Mouse (Mus musculus): ENCODE measurements around the gene Zfp286. TPM values are rescaled to one million over a fixed set of nuclear protein-coding genes. Genes with fewer than 3 reads are reported as not detected.

The Zfp286 gene
- polyA plus RNA-seq, 1 experiment from 2014 or later = 33.6 TPM

DNA sequence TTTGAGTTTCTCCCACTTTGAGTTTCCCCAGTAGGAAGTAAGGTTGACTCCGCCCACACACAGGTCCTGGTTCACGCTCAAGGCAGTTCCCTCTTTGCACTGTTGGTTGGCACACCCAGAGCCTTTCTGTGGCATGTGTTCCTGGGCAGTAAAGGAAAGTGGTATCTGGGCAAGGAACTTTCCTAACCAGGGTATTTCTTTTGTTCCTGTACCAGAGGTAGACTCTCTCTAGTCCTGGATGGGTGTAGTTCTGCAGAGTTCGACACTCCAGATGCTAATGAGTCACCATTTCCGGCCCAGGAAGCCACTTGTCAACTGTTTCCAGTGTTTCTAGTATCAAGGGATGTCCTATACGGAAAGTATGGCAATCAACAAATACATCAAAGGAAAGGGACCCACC, 32.6 kb upstream of the Zfp286 start:
- no peak overlapping the region for H3K9ac ChIP-seq (ENCODE audit: low read length)
- H3K27ac ChIP-seq (ENCODE audit: low read depth, low read length) = no peak overlapping the region
- ATAC-seq (no peak), DNase-seq (ENCODE audit: low spot score) (no peak)
- H3K4me1 ChIP-seq (ENCODE audit: control insufficient read depth, insufficient read depth, low read length) = peaks cover 13% of the 10 kb centered on the region
- no peaks in the 10 kb centered on the region for H3K27me3 ChIP-seq (replicated peaks; ENCODE audit: control insufficient read depth, insufficient read depth, low read length)
- WGBS = 77% methylated on average over 5 of the region's 5 CpGs
- H3K9me3 ChIP-seq (replicated peaks; ENCODE audit: control insufficient read depth, low read length) = no peaks in the 10 kb centered on the region
- H3K36me3 ChIP-seq (ENCODE audit: control insufficient read depth, insufficient read depth, low read length) = no peaks in the 10 kb centered on the region
- H3K4me3 ChIP-seq (ENCODE audit: low read depth, low read length) = 0 out of 2 replicates have a peak overlapping the region, but pooled peaks have one; percentile 1
- no peak overlapping the region for H3K4me2 ChIP-seq (ENCODE audit: low read length)

DNA sequence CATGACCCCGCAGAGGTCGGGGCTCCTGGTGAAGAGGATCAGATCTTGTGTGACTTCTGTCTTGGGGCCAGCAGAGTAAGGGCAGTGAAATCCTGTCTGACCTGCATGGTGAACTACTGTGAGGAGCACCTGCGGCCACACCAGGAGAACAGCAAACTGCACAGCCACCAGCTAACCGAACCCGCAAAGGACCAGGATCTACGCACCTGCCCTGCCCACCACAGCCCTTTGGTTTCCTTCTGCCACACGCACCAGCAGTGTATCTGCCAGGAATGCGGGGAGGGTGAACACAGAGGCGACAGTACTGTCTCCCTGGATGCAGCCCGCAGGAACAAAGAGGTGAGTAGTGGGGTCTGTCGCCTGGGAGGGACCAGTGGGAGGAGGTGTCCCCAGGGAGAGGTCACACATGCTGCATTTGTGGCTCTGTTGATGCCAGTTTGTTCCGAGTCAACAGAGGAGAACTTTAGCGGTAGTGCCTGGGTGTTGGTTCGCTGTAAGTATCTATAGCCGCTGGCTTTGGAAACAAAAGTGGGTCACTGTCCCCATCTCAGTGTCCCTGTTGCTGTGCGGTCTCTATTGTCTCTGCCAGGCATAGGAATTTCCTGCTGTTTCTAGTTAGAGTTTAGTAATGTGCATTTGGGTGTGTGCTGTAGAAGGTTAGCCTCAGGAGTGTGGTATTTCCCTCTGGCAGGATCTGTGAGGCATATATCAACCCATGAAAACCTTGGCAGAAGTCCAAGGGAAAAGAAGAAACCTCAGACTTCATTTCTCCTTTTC, 31.6 kb upstream of the Zfp286 start:
- Histone ChIP-seq H3K9ac (ENCODE audit: low read length) (peak overlapping the region; percentile 43), H3K4me3 (ENCODE audit: low read depth, low read length) (peak overlapping the region; percentile 26), H3K4me2 (ENCODE audit: low read length) (peak overlapping the region; percentile 54), H3K36me3 (ENCODE audit: control insufficient read depth, insufficient read depth, low read length) (no peaks in the 10 kb centered on the region), H3K4me1 (ENCODE audit: control insufficient read depth, insufficient read depth, low read length) (peaks cover 13% of the 10 kb centered on the region), H3K9me3 (replicated peaks; ENCODE audit: control insufficient read depth, low read length) (no peaks in the 10 kb centered on the region), H3K27me3 (replicated peaks; ENCODE audit: control insufficient read depth, insufficient read depth, low read length) (no peaks in the 10 kb centered on the region), H3K27ac (ENCODE audit: low read depth, low read length) (no peak overlapping the region; the same call in 1 of the 2 replicates)
- peak; percentile 43 for DNase-seq (ENCODE audit: low spot score)
- WGBS = 25% methylated on average over 16 of the region's 16 CpGs
- ATAC-seq = peak; percentile 54; the same call in 1 of the 2 replicates

DNA sequence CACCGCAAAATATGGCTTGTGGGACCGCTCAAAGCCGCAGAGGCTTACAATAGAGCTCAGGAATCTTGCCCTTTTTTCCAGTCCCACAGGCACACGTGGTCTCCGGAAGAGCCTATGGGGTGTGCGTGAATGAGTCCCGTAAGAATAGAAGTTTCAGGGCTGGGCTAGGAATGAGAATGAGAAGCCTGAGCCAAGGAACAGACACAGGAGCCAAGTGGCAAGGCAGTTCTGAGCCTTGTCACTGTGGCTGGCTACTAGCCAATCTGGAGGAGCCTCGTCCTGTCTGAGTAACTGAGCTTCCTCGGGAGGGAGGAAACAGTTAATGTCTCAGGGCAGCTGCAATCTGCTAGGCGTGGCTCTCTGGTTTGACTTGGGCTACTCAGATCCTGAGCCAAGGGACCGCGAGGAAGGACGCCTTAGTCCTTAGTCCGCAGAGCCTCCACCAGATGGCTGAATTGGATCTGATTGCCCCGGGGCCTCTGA, 30.8 kb upstream of the Zfp286 start, which contains the start of gene Trim16:
TSS of gene Trim16 (plus strand) at position 173 of the 483 bp plus-strand sequence.
- no peaks in the 10 kb centered on the region for H3K9me3 ChIP-seq (replicated peaks; ENCODE audit: control insufficient read depth, low read length)
- 7% methylated on average over 15 of the region's 15 CpGs for WGBS
- ATAC-seq (peak; percentile 90), DNase-seq (ENCODE audit: low spot score) (peak; percentile 88)
- H3K4me2 ChIP-seq (ENCODE audit: low read length) = peak within 1 kb of the TSS; percentile 54
- H3K36me3 ChIP-seq (ENCODE audit: control insufficient read depth, insufficient read depth, low read length) = no peaks in the 10 kb centered on the region
- peak within 1 kb of the TSS; percentile 43 for H3K9ac ChIP-seq (ENCODE audit: low read length)
- no peaks in the 10 kb centered on the region for H3K27me3 ChIP-seq (replicated peaks; ENCODE audit: control insufficient read depth, insufficient read depth, low read length)
- peak within 1 kb of the TSS; percentile 26 for H3K4me3 ChIP-seq (ENCODE audit: low read depth, low read length)
- no peak within 1 kb of the TSS; the same call in 1 of the 2 replicates for H3K27ac ChIP-seq (ENCODE audit: low read depth, low read length)
- H3K4me1 ChIP-seq (ENCODE audit: control insufficient read depth, insufficient read depth, low read length) = peaks cover 13% of the 10 kb centered on the region

DNA sequence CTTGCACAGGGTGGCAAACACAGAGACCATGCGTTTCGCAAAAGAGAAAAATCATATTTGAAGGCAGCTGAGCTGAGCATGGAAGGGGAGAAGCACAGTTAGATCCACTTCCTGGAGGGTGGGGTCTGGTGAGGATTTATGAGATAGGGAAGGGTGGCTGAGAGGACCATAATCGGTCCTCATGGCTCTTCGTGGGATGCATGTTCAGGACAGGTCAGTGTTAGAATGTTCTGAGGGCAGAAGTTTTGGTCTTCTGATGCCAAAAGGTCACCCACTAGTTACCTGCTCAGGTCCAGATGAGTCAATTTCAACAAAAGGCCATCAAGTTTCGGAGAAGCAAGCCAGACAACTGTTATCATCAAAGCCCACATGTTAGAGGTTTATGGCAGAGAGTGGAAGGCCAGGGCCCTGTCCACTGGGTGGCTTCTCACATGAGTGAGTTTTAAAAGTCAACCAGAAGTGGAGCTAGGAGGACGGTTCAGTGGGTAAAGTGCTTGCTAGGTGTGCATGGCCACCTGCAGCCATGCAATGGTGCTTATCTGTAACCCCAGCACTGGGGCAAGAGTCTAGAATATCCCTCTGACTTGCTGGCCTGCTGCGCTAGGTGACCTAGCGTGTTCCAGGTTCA, 29.9 kb upstream of the Zfp286 start:
- Histone ChIP-seq H3K4me1 (ENCODE audit: control insufficient read depth, insufficient read depth, low read length) (peaks cover 13% of the 10 kb centered on the region), H3K9ac (ENCODE audit: low read length) (no peak overlapping the region), H3K4me3 (ENCODE audit: low read depth, low read length) (no peak overlapping the region), H3K36me3 (ENCODE audit: control insufficient read depth, insufficient read depth, low read length) (no peaks in the 10 kb centered on the region), H3K27me3 (replicated peaks; ENCODE audit: control insufficient read depth, insufficient read depth, low read length) (no peaks in the 10 kb centered on the region), H3K9me3 (replicated peaks; ENCODE audit: control insufficient read depth, low read length) (no peaks in the 10 kb centered on the region), H3K4me2 (ENCODE audit: low read length) (no peak overlapping the region), H3K27ac (ENCODE audit: low read depth, low read length) (no peak overlapping the region)
- DNase-seq (ENCODE audit: low spot score) = no peak
- WGBS = 95% methylated on average over 8 of the region's 8 CpGs
- ATAC-seq = no peak

DNA sequence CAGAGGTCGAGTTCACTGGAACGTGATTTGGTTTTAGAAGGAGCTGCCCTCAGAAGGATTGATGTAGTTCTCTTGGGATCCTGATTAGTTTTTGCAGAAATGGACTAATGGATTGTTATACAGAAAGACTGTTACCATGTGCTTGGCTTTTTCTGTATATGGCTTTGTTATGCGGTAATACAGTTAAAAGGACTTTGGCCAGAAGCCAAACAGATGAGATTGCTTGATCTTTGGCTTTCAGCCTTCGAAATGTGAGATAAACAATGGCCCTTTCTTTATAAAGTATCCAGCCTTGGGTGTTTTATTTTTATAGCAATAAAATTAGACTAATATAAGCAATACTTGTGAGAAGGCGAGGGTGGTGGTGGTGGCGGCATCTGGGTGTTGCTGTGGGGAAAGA, 27.3 kb upstream of the Zfp286 start:
- Histone ChIP-seq H3K4me3 (ENCODE audit: low read depth, low read length) (no peak overlapping the region), H3K4me1 (ENCODE audit: control insufficient read depth, insufficient read depth, low read length) (peaks cover 13% of the 10 kb centered on the region), H3K27ac (ENCODE audit: low read depth, low read length) (no peak overlapping the region), H3K4me2 (ENCODE audit: low read length) (no peak overlapping the region), H3K27me3 (replicated peaks; ENCODE audit: control insufficient read depth, insufficient read depth, low read length) (no peaks in the 10 kb centered on the region), H3K9me3 (replicated peaks; ENCODE audit: control insufficient read depth, low read length) (no peaks in the 10 kb centered on the region), H3K9ac (ENCODE audit: low read length) (no peak overlapping the region), H3K36me3 (ENCODE audit: control insufficient read depth, insufficient read depth, low read length) (no peaks in the 10 kb centered on the region)
- ATAC-seq = no peak
- WGBS = 75% methylated on average over 6 of the region's 6 CpGs
- no peak for DNase-seq (ENCODE audit: low spot score)

DNA sequence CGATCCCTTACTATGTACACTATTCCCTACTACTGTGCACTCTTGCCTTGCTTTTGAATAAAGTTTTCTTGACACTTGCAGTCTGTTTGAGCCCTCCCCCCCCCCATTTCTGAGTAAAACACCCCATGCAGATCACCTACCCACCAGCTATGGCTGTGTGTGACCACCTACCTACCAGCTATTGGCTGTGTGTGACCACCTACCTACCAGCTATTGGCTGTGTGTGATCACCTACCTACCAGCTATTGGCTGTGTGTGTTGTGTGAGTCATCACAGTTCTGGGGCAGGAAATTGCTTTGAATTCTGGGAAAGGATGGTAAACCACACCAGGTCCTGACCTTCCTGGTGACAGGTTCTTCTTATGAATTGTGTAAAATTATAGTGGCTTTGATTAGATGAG, 26.2 kb upstream of the Zfp286 start:
- ATAC-seq = no peak
- H3K9me3 ChIP-seq (replicated peaks; ENCODE audit: control insufficient read depth, low read length) = no peaks in the 10 kb centered on the region
- no peaks in the 10 kb centered on the region for H3K36me3 ChIP-seq (ENCODE audit: control insufficient read depth, insufficient read depth, low read length)
- no peak overlapping the region for H3K4me3 ChIP-seq (ENCODE audit: low read depth, low read length)
- H3K27me3 ChIP-seq (replicated peaks; ENCODE audit: control insufficient read depth, insufficient read depth, low read length) = no peaks in the 10 kb centered on the region
- no peak overlapping the region for H3K9ac ChIP-seq (ENCODE audit: low read length)
- H3K4me2 ChIP-seq (ENCODE audit: low read length) = no peak overlapping the region
- H3K4me1 ChIP-seq (ENCODE audit: control insufficient read depth, insufficient read depth, low read length) = peaks cover 7% of the 10 kb centered on the region
- DNase-seq (ENCODE audit: low spot score) = no peak
- 97% methylated on average over 1 of the region's 1 CpGs for WGBS
- H3K27ac ChIP-seq (ENCODE audit: low read depth, low read length) = no peak overlapping the region

DNA sequence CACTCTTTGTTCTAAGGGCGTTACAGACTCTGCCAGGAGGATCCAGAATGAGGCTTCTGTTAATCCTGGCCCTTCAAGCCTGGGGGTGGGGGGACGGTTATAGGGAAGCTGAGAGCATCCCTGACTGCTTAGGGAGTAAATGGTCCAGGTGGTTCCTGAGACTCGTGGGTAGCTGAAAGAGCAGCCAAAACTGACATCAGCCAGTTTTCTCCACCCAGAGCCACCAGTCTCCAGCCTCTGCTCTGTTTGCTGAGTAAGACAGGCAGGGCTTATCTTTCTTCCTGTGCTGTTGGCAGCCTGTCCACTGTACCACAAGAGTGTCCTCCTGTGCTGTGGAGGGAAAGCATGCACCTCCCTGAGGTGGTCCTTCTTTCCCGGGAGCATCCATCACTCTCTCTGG, 25.4 kb upstream of the Zfp286 start:
- Histone ChIP-seq H3K27me3 (replicated peaks; ENCODE audit: control insufficient read depth, insufficient read depth, low read length) (no peaks in the 10 kb centered on the region), H3K9me3 (replicated peaks; ENCODE audit: control insufficient read depth, low read length) (no peaks in the 10 kb centered on the region), H3K4me3 (ENCODE audit: low read depth, low read length) (no peak overlapping the region), H3K36me3 (ENCODE audit: control insufficient read depth, insufficient read depth, low read length) (no peaks in the 10 kb centered on the region), H3K9ac (ENCODE audit: low read length) (no peak overlapping the region), H3K4me2 (ENCODE audit: low read length) (no peak overlapping the region), H3K27ac (ENCODE audit: low read depth, low read length) (no peak overlapping the region), H3K4me1 (ENCODE audit: control insufficient read depth, insufficient read depth, low read length) (peaks cover 1% of the 10 kb centered on the region; the same call in 1 of the 2 replicates)
- DNase-seq (ENCODE audit: low spot score) = no peak
- 55% methylated on average over 4 of the region's 4 CpGs for WGBS
- no peak for ATAC-seq

DNA sequence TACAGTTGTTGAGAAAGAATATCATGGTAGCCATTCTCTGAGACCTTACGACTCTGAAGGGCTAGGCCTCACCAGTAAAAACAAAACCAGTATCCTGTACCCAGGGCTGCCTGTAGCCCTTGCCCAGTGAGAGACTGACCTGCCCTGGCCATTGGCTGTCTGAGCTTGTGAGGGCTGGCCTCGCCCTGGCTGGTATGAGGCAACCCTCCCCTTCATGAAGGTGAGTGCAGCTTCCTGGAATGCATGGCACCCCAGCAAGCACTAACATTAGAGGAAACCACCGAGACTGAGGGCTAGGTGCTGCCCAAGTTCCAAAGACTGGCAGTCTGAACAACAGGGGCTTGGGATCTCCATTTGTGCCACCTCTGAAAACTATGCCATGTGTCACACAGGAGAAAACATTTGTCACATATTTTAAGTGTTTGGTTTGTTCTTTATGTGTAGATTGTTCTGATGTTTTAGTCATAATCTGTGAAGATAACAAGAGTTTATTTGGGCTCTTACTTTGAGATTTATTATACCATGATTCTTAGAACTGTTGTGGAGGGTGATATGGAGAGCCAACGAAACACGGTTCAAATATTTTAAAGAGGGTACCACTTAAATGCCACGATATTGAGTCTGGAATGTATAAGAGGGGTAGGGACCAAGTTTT, 24.8 kb upstream of the Zfp286 start:
- 75% methylated on average over 6 of the region's 6 CpGs for WGBS
- no peaks in the 10 kb centered on the region for H3K27me3 ChIP-seq (replicated peaks; ENCODE audit: control insufficient read depth, insufficient read depth, low read length)
- no peaks in the 10 kb centered on the region for H3K4me1 ChIP-seq (ENCODE audit: control insufficient read depth, insufficient read depth, low read length)
- H3K9ac ChIP-seq (ENCODE audit: low read length) = no peak overlapping the region
- H3K36me3 ChIP-seq (ENCODE audit: control insufficient read depth, insufficient read depth, low read length) = no peaks in the 10 kb centered on the region
- H3K4me2 ChIP-seq (ENCODE audit: low read length) = no peak overlapping the region
- H3K27ac ChIP-seq (ENCODE audit: low read depth, low read length) = no peak overlapping the region
- H3K9me3 ChIP-seq (replicated peaks; ENCODE audit: control insufficient read depth, low read length) = no peaks in the 10 kb centered on the region
- DNase-seq (ENCODE audit: low spot score) = no peak
- ATAC-seq = no peak
- H3K4me3 ChIP-seq (ENCODE audit: low read depth, low read length) = no peak overlapping the region
